Mouse (Mus musculus): Measurements from ENCODE around the gene Eif4e1b.

GRCm38 (mm10) chr13:54754169-54755080 is 29.4 kb upstream of the Eif4e1b start:
- TF ChIP-seq POLR2A (IDR thresholded peaks at IDR 0.05; ENCODE audit: extremely low read depth, insufficient read depth, low read length) = no peak
- TF ChIP-seq CTCF (IDR thresholded peaks at IDR 0.05; ENCODE audit: low read depth, low read length) = no peak

Measured in liver, adult 2 months (tissue).